Mouse (Mus musculus): ENCODE data around the gene Pmp22.
A peak's percentile ranks its signal among the peaks of the same experiment; 100 is the strongest.

The Pmp22 gene

DNA sequence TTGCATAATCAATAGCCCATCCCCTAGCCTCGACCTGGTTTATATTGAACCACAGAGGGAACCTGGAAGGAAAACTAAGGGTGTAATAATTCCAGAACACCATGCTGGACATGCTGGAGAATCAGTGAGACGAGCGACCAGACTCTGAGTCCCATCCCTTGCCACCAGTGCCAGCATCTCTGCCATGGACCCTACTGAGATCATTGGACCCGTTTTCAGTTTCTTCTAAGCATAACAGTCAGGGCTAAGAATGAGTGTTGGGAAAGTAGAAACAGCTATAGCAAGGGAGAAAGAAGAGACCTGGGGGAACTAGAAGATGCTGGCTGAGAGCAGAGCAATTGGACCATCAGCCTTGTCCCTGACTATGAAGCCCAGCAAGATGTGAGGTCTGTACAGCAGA is 1.3 kb upstream of the Pmp22 start:
- DNase-seq (ENCODE audit: low spot score) = no peak

DNA sequence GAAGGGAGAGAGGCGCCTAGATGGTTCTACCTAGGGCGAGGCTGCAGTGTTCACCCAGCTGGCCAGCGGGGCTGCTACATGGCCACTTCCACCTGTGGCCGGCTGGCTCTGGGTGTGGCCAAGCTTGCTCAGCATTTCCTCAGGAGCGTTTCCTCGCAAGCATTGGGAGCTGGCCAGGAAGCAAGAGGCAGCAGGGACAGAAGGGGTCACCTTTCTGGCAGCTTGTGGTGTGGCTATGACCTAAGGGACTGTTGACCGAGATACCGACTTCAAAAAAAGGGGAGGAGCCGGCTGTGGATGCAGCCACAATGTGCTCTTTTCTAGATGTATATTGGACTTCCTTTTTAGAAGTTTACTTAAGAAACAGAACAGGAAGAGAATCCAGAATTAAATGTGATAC is 593 bp downstream of the Pmp22 start:
- DNase-seq (ENCODE audit: low spot score) = no peak

DNA sequence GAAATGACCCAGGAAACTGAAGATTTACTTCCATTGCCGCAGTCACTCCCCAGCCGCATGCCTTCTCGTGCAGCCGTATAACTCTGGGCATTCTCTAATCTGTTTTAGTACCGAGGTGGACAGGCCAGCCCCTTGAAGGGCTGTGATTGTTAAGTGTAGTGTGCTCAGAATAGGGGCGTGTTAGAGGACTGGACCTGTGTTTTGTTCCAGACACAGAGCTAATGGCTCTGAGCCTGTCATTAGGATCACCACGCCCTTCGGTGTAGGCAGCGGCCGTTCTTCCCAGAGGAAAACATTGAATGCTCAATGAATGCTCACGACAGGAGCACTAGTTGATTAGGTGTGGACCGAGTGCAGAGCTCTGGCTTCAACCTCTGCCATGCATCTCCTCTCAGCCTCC is 1.1 kb downstream of the Pmp22 start:
- DNase-seq (ENCODE audit: low spot score) = no peak

- no peak for DNase-seq (ENCODE audit: low spot score)
Measured at GRCm38 (mm10) chr11:63130497-63130896, 1.7 kb downstream of the Pmp22 start.

GRCm38 (mm10) chr11:63131001-63131692 is 2.4 kb downstream of the Pmp22 start:
- no peak for DNase-seq (ENCODE audit: low spot score)

GRCm38 (mm10) chr11:63131693-63132040 is 2.9 kb downstream of the Pmp22 start:
- no peak for DNase-seq (ENCODE audit: low spot score)

DNA sequence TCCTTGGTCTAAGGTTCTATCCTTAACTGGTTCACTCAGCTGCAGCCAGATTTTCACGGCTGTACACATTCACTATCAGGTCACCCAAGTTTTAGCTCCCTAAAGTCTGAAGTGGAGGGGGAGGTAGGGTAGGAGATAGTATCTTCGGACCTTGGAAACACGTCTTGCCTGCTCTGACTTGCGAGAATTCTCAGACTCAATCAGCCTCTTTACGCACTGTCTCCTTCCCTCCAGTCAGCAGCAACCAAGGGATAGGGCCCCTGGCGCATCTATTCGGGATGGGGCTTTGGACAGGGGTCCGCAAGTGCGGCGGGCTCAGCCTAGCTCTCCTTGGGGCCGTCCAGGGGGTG is 3.3 kb downstream of the Pmp22 start:
- DNase-seq (ENCODE audit: low spot score) = no peak

DNA sequence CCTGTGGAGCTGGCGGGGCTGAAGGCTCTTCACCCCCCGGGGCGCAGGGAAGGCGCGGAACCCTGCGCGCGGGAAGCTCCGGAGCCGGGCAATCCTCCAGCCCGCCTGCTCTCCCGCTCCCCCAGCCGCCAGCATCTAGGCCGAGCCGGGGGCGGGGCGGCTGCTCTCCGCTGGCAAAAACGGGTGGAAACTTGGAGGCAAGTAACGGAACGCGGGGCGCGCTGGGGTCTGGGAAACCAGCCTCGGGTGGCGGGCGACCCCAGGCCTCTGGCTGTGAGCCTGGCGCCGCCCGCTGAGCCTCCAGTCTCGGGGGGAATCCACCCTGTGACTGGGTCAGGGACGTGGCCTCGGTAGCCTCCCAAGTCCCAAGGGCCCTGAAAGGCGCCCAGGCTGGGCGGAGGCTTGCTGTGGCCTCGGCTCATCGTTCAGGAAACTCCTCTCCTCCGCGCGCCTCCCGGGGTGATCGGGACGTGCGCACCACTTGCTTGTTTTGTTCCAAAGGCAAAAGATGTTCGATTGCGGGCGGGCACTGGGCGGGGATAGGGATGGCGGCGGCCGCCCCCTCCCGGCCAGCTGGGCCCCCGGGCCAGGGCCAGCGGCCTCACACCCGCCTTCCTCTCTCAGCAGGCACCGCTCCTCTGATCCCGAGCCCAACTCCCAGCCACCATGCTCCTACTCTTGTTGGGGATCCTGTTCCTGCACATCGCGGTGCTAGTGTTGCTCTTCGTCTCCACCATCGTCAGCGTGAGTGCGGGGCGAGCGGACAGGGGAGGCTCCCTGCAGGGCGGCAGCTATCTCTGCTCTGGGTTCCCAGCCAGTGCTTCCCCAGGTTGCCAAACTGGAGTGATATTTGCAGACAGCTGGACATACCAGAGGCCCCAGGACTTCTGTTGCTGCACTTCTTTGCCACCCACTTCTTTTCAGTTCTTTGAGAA is 4.0 kb downstream of the Pmp22 start:
- no peak for DNase-seq (ENCODE audit: low spot score)

GRCm38 (mm10) chr11:63134021-63134420 is 5.2 kb downstream of the Pmp22 start:
- DNase-seq (ENCODE audit: low spot score) = no peak

DNA sequence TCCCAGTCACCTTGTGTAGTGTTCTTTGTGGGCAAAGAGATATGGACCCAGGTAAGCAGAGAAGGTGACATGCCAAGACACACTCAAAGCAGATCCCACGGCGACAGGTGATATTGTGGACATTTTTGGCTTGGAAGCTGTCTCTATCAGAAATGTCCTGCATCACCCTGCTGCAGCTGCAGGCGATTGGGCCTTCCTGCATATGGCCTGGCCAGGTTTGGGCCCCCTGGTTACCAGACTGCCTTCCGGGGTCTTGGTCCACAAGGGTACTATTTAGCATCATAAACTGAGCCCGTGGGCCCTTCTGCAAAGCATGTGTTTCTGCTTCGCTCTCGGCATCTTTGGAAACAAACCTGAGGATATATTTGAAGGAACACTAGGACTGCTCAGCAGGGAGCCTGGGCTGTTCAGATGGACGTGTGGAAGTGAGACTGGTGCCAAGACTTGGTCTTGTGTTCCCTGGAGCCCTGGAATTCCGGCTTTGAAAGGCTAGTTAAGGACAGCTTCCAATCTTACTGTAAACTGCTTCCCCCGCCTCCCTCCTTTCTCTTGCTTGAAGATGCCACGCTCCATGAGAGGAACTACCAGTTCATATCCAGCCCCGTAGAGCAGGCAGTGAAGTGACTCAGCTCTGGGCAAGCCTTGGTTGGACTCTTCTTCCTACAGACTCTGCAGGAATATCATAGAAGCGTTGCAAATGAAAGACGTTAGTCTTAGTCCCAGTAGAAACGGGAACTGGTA is 6.1 kb downstream of the Pmp22 start:
- DNase-seq (ENCODE audit: low spot score) = no peak

- DNase-seq (ENCODE audit: low spot score) = peak; percentile 97
Measured at GRCm38 (mm10) chr11:63135622-63136021, 6.8 kb downstream of the Pmp22 start.

DNA sequence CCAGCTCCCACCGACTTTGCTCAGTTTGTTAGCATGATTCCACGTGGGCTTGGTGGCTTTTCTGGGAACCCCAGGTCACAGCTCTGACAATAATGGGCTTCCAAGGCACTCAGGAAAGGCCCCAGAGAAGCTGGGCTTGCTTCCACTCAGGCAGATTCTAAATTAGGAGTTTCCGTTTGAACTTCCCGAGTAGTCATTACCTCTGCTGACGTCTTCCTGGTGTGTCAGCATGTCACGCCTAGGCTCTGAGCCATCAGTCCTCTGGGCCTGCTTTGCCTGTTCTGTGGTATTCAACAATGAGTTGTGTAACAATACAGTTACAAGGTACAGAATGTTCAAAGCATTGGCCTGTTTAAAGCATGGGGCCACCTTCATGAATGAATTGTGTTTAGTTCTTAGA is 7.4 kb downstream of the Pmp22 start:
- DNase-seq (ENCODE audit: low spot score) = peak; percentile 33

- DNase-seq (ENCODE audit: low spot score) = no peak
Measured at GRCm38 (mm10) chr11:63136836-63137416, 8.1 kb downstream of the Pmp22 start.

- DNase-seq (ENCODE audit: low spot score) = no peak
Measured at GRCm38 (mm10) chr11:63138739-63139138, 10.0 kb downstream of the Pmp22 start.

- no peak for DNase-seq (ENCODE audit: low spot score)
Measured at GRCm38 (mm10) chr11:63142311-63142710, 13.5 kb downstream of the Pmp22 start.

GRCm38 (mm10) chr11:63142816-63143215 is 14.0 kb downstream of the Pmp22 start:
- DNase-seq (ENCODE audit: low spot score) = no peak

DNA sequence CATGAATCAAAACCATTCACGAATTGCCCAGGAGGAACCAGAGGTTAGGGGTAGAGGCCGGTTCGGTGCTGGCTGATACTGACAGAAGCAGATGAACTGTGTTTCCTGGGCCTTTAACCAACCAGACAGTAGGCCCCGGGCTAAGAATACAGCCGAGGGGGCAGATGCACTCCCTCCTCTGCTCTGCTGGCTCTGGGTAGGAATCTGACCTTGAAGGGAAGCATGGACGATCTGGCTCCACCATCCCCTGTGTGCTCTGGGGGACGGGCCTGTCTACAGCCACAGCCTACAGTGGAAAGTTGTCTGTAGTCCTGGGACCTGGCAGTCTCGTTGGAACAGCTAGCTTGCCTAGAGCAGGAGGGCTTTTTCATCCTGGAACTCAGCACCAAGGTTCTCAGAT is 14.7 kb downstream of the Pmp22 start:
- no peak for DNase-seq (ENCODE audit: low spot score)

GRCm38 (mm10) chr11:63146601-63147000 is 17.8 kb downstream of the Pmp22 start:
- no peak for DNase-seq (ENCODE audit: low spot score)

DNA sequence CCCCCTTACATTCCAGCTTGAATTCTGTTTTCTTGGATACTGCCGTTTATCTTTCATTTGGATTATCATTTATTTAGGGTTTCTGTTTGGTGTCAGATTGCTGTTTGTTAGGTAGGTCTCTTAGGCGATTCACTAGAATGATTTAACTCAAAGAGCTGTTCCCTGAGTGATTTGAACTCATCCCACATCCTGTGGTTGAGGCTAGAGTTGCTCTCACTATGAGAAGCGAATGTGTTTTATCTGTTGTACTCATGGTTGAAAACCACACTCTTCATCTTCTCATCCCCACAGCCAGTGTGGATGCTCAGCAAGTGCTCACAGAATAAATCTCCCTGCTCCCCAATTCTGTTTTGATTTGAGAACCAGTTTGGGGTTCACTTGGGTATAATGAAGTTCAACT is 19.5 kb downstream of the Pmp22 start:
- DNase-seq (ENCODE audit: low spot score) = no peak

GRCm38 (mm10) chr11:63151857-63152256 is 23.1 kb downstream of the Pmp22 start:
- no peak for DNase-seq (ENCODE audit: low spot score)

DNA sequence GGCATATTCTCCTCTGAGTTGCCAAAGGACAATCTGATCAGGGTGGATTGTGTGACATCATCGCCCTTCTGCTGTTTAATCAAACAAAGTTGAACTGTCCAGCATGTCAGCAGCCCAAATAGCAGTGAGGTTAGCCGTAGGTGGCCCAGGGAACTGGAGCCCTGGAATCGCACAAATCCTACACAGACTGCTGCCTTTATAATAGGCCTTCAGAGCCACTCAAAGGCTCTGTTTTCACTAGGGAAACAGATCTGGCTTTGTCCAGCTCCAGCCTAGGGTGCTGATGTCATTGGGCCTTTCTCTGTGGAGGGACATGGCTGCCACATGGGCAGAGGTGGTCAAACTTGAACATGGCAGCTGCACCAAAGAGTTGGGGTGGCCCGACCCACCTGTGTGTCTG is 28.3 kb downstream of the Pmp22 start:
- DNase-seq (ENCODE audit: low spot score) = no peak

DNA sequence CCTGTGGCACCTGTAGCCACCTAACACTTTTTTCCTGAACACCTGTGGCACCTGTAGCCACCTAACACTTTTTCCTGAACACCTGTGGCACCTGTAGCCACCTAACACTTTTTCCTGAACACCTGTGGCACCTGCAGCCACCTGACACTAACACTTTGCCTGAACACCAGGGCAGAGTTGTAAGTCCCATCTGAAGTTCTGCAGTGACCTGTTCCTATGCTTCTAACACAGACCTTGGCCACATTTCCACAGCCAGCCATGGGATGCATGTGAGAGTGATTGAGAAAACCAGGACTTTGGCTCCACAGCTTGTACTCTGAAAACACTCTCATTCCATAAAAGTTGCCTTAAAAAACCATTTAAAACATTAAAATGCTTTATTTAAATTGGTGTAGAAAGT is 32.1 kb downstream of the Pmp22 start:
- DNase-seq (ENCODE audit: low spot score) = no peak

- DNase-seq (ENCODE audit: low spot score) = no peak
Measured at GRCm38 (mm10) chr11:63162806-63163205, 34.0 kb downstream of the Pmp22 start.

Measured in layer of hippocampus, adult 9-10 months (tissue).